Mouse (Mus musculus): ENCODE data around the gene Olfr152. TPM values are rescaled to one million over a fixed set of nuclear protein-coding genes. Genes with fewer than 3 reads are reported as not detected.

Gene Olfr152
- not detected for polyA plus RNA-seq (2015; fragmentation: Illumina TruSeq; extraction: RNeasy Lipid Tissue Mini Kit (QIAGEN cat#74804); ENCODE audit: low read depth, low replicate concordance)

DNA sequence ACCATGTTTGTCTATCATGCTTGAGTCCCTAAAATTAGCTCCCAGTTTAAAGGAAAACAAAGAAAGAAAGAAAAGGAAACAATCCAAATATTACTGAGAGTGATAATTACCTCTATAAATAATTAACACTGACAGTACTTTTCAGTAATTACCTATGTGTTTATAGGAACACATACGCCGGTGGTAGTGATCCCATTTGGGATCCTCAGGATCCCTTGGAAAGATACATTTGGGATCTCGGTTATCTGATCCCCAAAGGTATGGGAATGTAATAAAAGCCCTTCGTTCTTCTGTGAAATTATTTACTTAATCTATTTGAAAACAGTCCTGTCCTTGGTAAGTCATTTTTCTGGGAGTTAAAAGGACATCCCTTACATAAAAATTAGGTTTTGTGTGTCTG is at the start of gene Olfr152:
TSS of gene Olfr152 (plus strand) at position 301 of the 400 bp plus-strand sequence.

DNA sequence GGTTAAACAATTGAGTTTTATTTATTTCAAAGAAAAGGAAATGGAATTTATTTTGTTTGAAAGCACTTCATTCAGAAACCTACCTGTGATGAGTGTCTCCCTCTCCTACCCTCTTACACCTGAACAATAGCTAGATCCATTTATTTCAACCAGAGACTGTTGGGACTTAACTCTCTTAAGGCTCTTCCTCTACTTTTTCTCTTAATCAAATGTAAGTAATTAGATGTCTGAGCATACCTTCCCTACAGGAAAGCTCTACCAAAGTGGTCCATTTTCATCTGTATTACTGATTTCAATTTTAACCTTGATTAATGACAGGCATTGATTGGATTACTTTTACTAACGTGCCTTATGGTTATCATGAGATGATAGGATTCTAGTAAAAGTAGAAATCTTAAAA is 39.4 kb upstream of the Olfr152 start, which contains the start of gene Olfr1138:
TSS of gene Olfr1138 (minus strand) at position 101 of the 400 bp plus-strand sequence.

DNA sequence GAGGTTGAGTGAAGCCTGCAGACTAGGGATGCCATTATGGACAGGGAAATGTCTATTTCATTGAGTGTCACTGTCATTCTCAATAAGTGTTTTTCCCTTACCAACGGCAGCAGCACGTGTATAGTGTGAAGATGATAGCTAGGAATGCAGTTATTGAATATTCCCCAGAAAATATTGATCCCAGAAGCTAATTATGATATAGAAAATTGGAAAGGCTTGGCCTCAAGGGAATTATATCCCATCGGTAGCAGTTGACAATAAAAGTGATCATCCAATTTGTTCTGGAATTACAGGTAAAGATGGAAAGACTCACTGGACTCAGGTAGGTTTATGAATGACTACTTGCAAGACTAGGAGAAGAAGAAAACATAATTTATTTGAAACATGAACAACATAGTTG is 35.8 kb upstream of the Olfr152 start, which contains the start of gene Olfr1140:
TSS of gene Olfr1140 (plus strand) at position 301 of the 400 bp plus-strand sequence.

DNA sequence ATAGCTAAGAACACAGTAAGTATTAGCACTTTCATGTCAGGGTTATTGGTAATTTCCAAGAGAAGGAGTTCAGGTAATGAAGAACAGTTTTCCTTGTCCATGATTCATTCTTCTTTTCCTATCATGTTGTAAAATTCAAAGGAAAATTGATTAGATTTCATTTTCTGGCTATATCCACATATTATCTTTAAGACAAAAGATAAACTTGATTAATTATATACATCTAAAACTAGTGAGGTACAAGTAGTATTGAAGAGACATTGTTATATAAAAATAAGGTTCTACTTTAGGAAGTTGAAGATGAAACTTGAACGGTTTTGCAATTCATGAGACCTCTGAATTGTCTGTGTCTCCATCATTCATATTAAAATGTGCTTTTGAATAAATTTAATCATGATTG is 25.4 kb upstream of the Olfr152 start, which contains the start of gene Olfr1141:
TSS of gene Olfr1141 (minus strand) at position 101 of the 400 bp plus-strand sequence.

DNA sequence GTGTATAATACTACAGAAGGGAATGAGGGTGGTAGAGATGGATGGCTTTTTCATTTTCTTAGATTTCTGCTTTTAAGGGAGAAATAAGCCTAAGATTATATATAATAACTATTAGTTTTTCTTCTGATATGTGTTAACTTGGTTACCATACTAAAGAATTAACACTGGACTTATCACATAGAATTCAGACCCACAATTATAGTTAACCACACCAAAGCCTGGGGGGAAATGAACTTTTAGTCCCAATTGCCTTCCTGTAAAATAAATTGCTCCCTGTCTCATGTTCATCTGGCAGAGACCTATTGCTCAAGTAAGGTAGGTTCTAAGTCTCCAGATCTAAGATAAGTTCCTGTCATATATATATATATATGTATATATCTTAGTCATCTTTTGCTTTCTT is 21.0 kb downstream of the Olfr152 start, which contains the start of gene Olfr1143:
TSS of gene Olfr1143 (plus strand) at position 301 of the 400 bp plus-strand sequence.

DNA sequence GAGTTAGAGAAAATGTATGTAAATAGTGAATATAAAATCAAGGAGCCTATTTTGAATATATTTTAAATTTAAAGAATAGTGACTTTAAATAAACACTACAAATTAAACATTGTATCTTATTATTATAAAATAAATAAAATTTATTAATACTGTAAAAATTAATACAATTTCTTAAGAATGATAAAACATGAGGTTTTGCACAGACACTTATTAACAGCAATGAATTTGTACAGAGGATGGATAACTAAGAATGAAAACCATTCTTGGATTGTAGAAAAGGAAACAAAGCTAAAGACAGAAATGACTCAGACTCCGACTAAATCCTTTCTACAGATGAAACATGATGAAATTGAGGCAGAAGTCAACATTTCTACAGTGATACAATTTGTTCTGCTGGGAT is 30.2 kb downstream of the Olfr152 start, which contains the start of gene Olfr1145:
TSS of gene Olfr1145 (plus strand) at position 301 of the 400 bp plus-strand sequence.

DNA sequence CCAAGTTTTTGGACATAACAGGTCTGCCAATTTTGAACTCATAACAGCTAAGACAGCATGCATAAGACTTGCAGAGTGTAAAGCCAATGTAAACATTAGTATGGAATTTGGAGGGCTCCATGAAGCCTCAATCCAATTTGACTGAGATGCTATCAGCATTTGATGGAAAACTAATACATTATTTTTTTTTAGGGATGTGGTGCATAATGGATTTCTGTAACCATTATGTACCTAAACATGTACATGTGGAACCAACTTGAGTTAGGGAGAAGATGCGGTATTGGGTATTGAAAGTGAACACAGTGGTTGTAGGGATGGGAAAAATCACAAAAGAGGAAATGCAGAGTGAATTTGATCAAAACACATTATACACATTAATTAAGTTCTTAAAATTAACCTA is 51.0 kb downstream of the Olfr152 start, which contains the start of gene Olfr1148:
TSS of gene Olfr1148 (plus strand) at position 301 of the 400 bp plus-strand sequence.

Other genes with a start within 250 kb of the Olfr152 start
- gene Olfr153, start 247.7 kb upstream of the Olfr152 start, polyA plus RNA-seq (2015; fragmentation: Illumina TruSeq; extraction: RNeasy Lipid Tissue Mini Kit (QIAGEN cat#74804); ENCODE audit: low read depth, low replicate concordance) = not detected
- gene Olfr1128, start 233.9 kb upstream of the Olfr152 start, polyA plus RNA-seq (2015; fragmentation: Illumina TruSeq; extraction: RNeasy Lipid Tissue Mini Kit (QIAGEN cat#74804); ENCODE audit: low read depth, low replicate concordance) = not detected
- gene Olfr1129, start 205.6 kb upstream of the Olfr152 start, polyA plus RNA-seq (2015; fragmentation: Illumina TruSeq; extraction: RNeasy Lipid Tissue Mini Kit (QIAGEN cat#74804); ENCODE audit: low read depth, low replicate concordance) = not detected
- gene Olfr1130, start 173.3 kb upstream of the Olfr152 start, polyA plus RNA-seq (2015; fragmentation: Illumina TruSeq; extraction: RNeasy Lipid Tissue Mini Kit (QIAGEN cat#74804); ENCODE audit: low read depth, low replicate concordance) = not detected
- not detected for gene Olfr1131, start 152.4 kb upstream of the Olfr152 start, polyA plus RNA-seq (2015; fragmentation: Illumina TruSeq; extraction: RNeasy Lipid Tissue Mini Kit (QIAGEN cat#74804); ENCODE audit: low read depth, low replicate concordance)
- not detected for gene Olfr1132, start 141.9 kb upstream of the Olfr152 start, polyA plus RNA-seq (2015; fragmentation: Illumina TruSeq; extraction: RNeasy Lipid Tissue Mini Kit (QIAGEN cat#74804); ENCODE audit: low read depth, low replicate concordance)
- gene Olfr1133, start 132.1 kb upstream of the Olfr152 start, polyA plus RNA-seq (2015; fragmentation: Illumina TruSeq; extraction: RNeasy Lipid Tissue Mini Kit (QIAGEN cat#74804); ENCODE audit: low read depth, low replicate concordance) = not detected
- gene Olfr1134, start 121.0 kb upstream of the Olfr152 start, polyA plus RNA-seq (2015; fragmentation: Illumina TruSeq; extraction: RNeasy Lipid Tissue Mini Kit (QIAGEN cat#74804); ENCODE audit: low read depth, low replicate concordance) = not detected
- not detected for gene Olfr1135, start 105.8 kb upstream of the Olfr152 start, polyA plus RNA-seq (2015; fragmentation: Illumina TruSeq; extraction: RNeasy Lipid Tissue Mini Kit (QIAGEN cat#74804); ENCODE audit: low read depth, low replicate concordance)
- not detected for gene Olfr1136, start 85.5 kb upstream of the Olfr152 start, polyA plus RNA-seq (2015; fragmentation: Illumina TruSeq; extraction: RNeasy Lipid Tissue Mini Kit (QIAGEN cat#74804); ENCODE audit: low read depth, low replicate concordance)
- gene Olfr1137, start 66.3 kb upstream of the Olfr152 start, polyA plus RNA-seq (2015; fragmentation: Illumina TruSeq; extraction: RNeasy Lipid Tissue Mini Kit (QIAGEN cat#74804); ENCODE audit: low read depth, low replicate concordance) = not detected
- not detected for gene Olfr1138, start 39.5 kb upstream of the Olfr152 start, polyA plus RNA-seq (2015; fragmentation: Illumina TruSeq; extraction: RNeasy Lipid Tissue Mini Kit (QIAGEN cat#74804); ENCODE audit: low read depth, low replicate concordance)
- gene Olfr1140, start 35.7 kb upstream of the Olfr152 start, polyA plus RNA-seq (2015; fragmentation: Illumina TruSeq; extraction: RNeasy Lipid Tissue Mini Kit (QIAGEN cat#74804); ENCODE audit: low read depth, low replicate concordance) = not detected
- not detected for gene Olfr1141, start 25.5 kb upstream of the Olfr152 start, polyA plus RNA-seq (2015; fragmentation: Illumina TruSeq; extraction: RNeasy Lipid Tissue Mini Kit (QIAGEN cat#74804); ENCODE audit: low read depth, low replicate concordance)
- not detected for gene Olfr1143, start 21.1 kb downstream of the Olfr152 start, polyA plus RNA-seq (2015; fragmentation: Illumina TruSeq; extraction: RNeasy Lipid Tissue Mini Kit (QIAGEN cat#74804); ENCODE audit: low read depth, low replicate concordance)
- not detected for gene Olfr1145, start 30.3 kb downstream of the Olfr152 start, polyA plus RNA-seq (2015; fragmentation: Illumina TruSeq; extraction: RNeasy Lipid Tissue Mini Kit (QIAGEN cat#74804); ENCODE audit: low read depth, low replicate concordance)
- gene Olfr1148, start 51.0 kb downstream of the Olfr152 start, polyA plus RNA-seq (2015; fragmentation: Illumina TruSeq; extraction: RNeasy Lipid Tissue Mini Kit (QIAGEN cat#74804); ENCODE audit: low read depth, low replicate concordance) = not detected
- gene Olfr1150-ps1, start 64.5 kb downstream of the Olfr152 start, polyA plus RNA-seq (2015; fragmentation: Illumina TruSeq; extraction: RNeasy Lipid Tissue Mini Kit (QIAGEN cat#74804); ENCODE audit: low read depth, low replicate concordance) = not detected
- not detected for gene Olfr1151, start 76.4 kb downstream of the Olfr152 start, polyA plus RNA-seq (2015; fragmentation: Illumina TruSeq; extraction: RNeasy Lipid Tissue Mini Kit (QIAGEN cat#74804); ENCODE audit: low read depth, low replicate concordance)
- not detected for gene Olfr1152, start 87.0 kb downstream of the Olfr152 start, polyA plus RNA-seq (2015; fragmentation: Illumina TruSeq; extraction: RNeasy Lipid Tissue Mini Kit (QIAGEN cat#74804); ENCODE audit: low read depth, low replicate concordance)
- not detected for gene Olfr1153, start 115.5 kb downstream of the Olfr152 start, polyA plus RNA-seq (2015; fragmentation: Illumina TruSeq; extraction: RNeasy Lipid Tissue Mini Kit (QIAGEN cat#74804); ENCODE audit: low read depth, low replicate concordance)
- gene Olfr1154, start 125.7 kb downstream of the Olfr152 start, polyA plus RNA-seq (2015; fragmentation: Illumina TruSeq; extraction: RNeasy Lipid Tissue Mini Kit (QIAGEN cat#74804); ENCODE audit: low read depth, low replicate concordance) = not detected
- gene Olfr1155, start 165.7 kb downstream of the Olfr152 start, polyA plus RNA-seq (2015; fragmentation: Illumina TruSeq; extraction: RNeasy Lipid Tissue Mini Kit (QIAGEN cat#74804); ENCODE audit: low read depth, low replicate concordance) = not detected
- not detected for gene Olfr1156, start 173.6 kb downstream of the Olfr152 start, polyA plus RNA-seq (2015; fragmentation: Illumina TruSeq; extraction: RNeasy Lipid Tissue Mini Kit (QIAGEN cat#74804); ENCODE audit: low read depth, low replicate concordance)
- gene Olfr1157, start 188.8 kb downstream of the Olfr152 start, polyA plus RNA-seq (2015; fragmentation: Illumina TruSeq; extraction: RNeasy Lipid Tissue Mini Kit (QIAGEN cat#74804); ENCODE audit: low read depth, low replicate concordance) = not detected
- gene Olfr74, start 195.2 kb downstream of the Olfr152 start, polyA plus RNA-seq (2015; fragmentation: Illumina TruSeq; extraction: RNeasy Lipid Tissue Mini Kit (QIAGEN cat#74804); ENCODE audit: low read depth, low replicate concordance) = not detected
- gene Olfr1158, start 210.6 kb downstream of the Olfr152 start, polyA plus RNA-seq (2015; fragmentation: Illumina TruSeq; extraction: RNeasy Lipid Tissue Mini Kit (QIAGEN cat#74804); ENCODE audit: low read depth, low replicate concordance) = not detected
- not detected for gene Olfr1160, start 228.8 kb downstream of the Olfr152 start, polyA plus RNA-seq (2015; fragmentation: Illumina TruSeq; extraction: RNeasy Lipid Tissue Mini Kit (QIAGEN cat#74804); ENCODE audit: low read depth, low replicate concordance)
- not detected for gene Olfr1161, start 243.3 kb downstream of the Olfr152 start, polyA plus RNA-seq (2015; fragmentation: Illumina TruSeq; extraction: RNeasy Lipid Tissue Mini Kit (QIAGEN cat#74804); ENCODE audit: low read depth, low replicate concordance)